Mouse (Mus musculus): ENCODE data around the gene Spesp1. TPM values are rescaled to one million over a fixed set of nuclear protein-coding genes. Genes with fewer than 3 reads are reported as not detected.

The Spesp1 gene
- polyA plus RNA-seq (2014; fragmentation: Nextera tagmentation; extraction: Ambion mirVana), result not detected in 2 replicates

DNA sequence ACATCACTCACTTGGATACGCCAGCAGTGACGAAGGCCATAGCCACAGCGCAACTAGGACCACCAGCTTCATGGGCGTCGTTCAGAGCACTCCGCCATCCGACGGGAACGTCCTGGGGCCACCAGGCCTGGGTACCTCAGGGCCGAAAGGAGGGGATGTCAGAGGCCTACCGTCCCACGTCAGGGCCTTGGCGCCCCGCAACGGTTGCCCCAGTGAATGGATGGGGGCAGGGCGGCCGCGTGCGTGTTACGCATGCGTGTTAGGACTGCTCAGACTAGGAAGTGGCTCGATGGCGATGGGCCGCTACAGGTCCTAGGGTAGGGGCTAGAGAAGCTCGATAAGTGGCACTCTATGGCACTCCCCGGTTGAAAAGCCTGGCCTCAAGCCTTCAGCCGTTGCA lies at the start of gene Spesp1:
Gene Spesp1 (minus strand): TSS at position 218 of the 400 bp plus-strand sequence.
- Histone ChIP-seq H3K4me1 (ENCODE audit: control insufficient read depth, insufficient read depth, low read length) (no peaks in the 10 kb centered on the region), H3K36me3 (ENCODE audit: control insufficient read depth, insufficient read depth, low read length) (no peaks in the 10 kb centered on the region), H3K4me2 (ENCODE audit: low read depth, low read length) (no peak within 1 kb of the TSS), H3K27me3 (ENCODE audit: control insufficient read depth, insufficient read depth, low read length) (no peaks in the 10 kb centered on the region), H3K27ac (ENCODE audit: low read depth, low read length) (no peak within 1 kb of the TSS), H3K9ac (replicated peaks; ENCODE audit: low read depth, low read length) (no peak within 1 kb of the TSS), H3K9me3 (ENCODE audit: control insufficient read depth, low read length) (no peaks in the 10 kb centered on the region), H3K4me3 (ENCODE audit: low read depth, low read length) (no peak within 1 kb of the TSS)
- WGBS, result 82% methylated on average over 27 of the region's 27 CpGs
- ATAC-seq (ENCODE audit: low read depth), result no peak

DNA sequence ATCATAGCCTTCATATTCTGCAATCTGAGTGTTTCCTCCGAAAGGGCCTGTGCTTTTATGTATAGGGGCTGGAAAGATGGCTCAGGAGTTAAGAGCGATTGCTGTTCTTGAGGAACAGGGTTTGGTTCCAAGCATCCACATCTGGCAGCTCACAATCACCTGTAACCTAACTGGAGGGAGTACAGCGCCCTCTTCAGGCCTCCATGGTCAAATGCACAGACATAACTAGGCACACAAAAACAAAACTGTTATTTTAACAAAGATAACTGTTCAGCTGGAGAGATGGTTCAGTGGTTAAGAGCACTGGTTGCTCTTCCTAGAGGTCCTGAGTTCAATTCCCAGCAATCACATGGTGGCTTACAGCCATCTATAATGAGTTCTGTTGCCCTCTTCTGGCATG lies 44.0 kb upstream of the Spesp1 start:
- H3K36me3 ChIP-seq (ENCODE audit: control insufficient read depth, insufficient read depth, low read length), result no peaks in the 10 kb centered on the region
- no peaks in the 10 kb centered on the region for H3K27me3 ChIP-seq (ENCODE audit: control insufficient read depth, insufficient read depth, low read length)
- no peak overlapping the region for H3K4me2 ChIP-seq (ENCODE audit: low read depth, low read length)
- H3K9me3 ChIP-seq (ENCODE audit: control insufficient read depth, low read length), result no peaks in the 10 kb centered on the region
- WGBS, result 73% methylated on average over 3 of the region's 3 CpGs
- no peak for ATAC-seq (ENCODE audit: low read depth)
- H3K9ac ChIP-seq (replicated peaks; ENCODE audit: low read depth, low read length), result no peak overlapping the region
- no peak overlapping the region for H3K27ac ChIP-seq (ENCODE audit: low read depth, low read length)
- H3K4me3 ChIP-seq (ENCODE audit: low read depth, low read length), result no peak overlapping the region
- no peaks in the 10 kb centered on the region for H3K4me1 ChIP-seq (ENCODE audit: control insufficient read depth, insufficient read depth, low read length)

DNA sequence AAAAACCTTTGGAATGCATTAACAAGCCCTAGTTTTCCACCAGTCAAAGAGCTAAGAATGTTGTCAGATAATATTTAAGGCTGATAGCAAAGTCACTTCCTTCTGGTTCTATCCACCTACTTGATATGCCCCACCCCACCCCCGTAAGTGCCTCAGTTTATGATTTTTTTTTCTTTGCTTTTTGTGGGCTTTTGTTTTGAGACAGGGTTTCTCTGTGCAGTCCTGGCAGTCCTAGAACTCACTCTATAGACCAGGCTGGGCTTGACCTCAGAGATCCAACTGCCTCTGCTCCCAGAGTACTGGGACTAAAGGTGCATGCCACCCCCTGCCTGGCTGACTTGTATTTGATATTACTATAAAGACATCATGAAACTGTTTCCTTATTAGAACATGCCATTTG lies 41.8 kb upstream of the Spesp1 start:
- Histone ChIP-seq H3K4me2 (ENCODE audit: low read depth, low read length) (no peak overlapping the region), H3K9me3 (ENCODE audit: control insufficient read depth, low read length) (no peaks in the 10 kb centered on the region), H3K4me1 (ENCODE audit: control insufficient read depth, insufficient read depth, low read length) (no peaks in the 10 kb centered on the region), H3K27me3 (ENCODE audit: control insufficient read depth, insufficient read depth, low read length) (no peaks in the 10 kb centered on the region), H3K36me3 (ENCODE audit: control insufficient read depth, insufficient read depth, low read length) (no peaks in the 10 kb centered on the region), H3K4me3 (ENCODE audit: low read depth, low read length) (no peak overlapping the region), H3K9ac (replicated peaks; ENCODE audit: low read depth, low read length) (no peak overlapping the region), H3K27ac (ENCODE audit: low read depth, low read length) (no peak overlapping the region)
- no peak for ATAC-seq (ENCODE audit: low read depth)
- WGBS, result 89% methylated on average over 1 of the region's 1 CpGs

DNA sequence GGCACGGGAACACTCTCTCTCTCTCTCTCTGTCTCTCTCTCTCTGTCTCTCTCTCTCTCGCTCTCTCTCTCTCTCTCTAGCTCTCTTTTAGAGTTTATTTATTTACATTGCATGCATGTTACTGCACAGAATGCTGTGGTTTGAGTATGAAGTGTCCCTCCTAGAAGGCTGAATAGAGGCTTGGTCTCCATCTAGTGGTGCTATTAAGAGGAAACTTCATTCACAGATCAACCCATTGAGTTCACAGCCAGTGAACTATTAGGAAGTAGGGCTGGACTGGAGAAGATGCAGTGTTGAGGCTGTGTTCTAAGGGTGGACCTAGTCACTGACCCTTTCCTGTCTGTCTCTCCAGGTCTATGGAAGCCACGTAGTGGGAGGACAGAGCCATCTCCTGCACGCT lies 36.7 kb upstream of the Spesp1 start:
- H3K4me1 ChIP-seq (ENCODE audit: control insufficient read depth, insufficient read depth, low read length), result no peaks in the 10 kb centered on the region
- H3K4me2 ChIP-seq (ENCODE audit: low read depth, low read length), result no peak overlapping the region
- no peaks in the 10 kb centered on the region for H3K36me3 ChIP-seq (ENCODE audit: control insufficient read depth, insufficient read depth, low read length)
- no peaks in the 10 kb centered on the region for H3K9me3 ChIP-seq (ENCODE audit: control insufficient read depth, low read length)
- H3K27ac ChIP-seq (ENCODE audit: low read depth, low read length), result no peak overlapping the region
- H3K27me3 ChIP-seq (ENCODE audit: control insufficient read depth, insufficient read depth, low read length), result no peaks in the 10 kb centered on the region
- no peak for ATAC-seq (ENCODE audit: low read depth)
- H3K4me3 ChIP-seq (ENCODE audit: low read depth, low read length), result no peak overlapping the region
- WGBS, result 88% methylated on average over 4 of the region's 4 CpGs
- no peak overlapping the region for H3K9ac ChIP-seq (replicated peaks; ENCODE audit: low read depth, low read length)

DNA sequence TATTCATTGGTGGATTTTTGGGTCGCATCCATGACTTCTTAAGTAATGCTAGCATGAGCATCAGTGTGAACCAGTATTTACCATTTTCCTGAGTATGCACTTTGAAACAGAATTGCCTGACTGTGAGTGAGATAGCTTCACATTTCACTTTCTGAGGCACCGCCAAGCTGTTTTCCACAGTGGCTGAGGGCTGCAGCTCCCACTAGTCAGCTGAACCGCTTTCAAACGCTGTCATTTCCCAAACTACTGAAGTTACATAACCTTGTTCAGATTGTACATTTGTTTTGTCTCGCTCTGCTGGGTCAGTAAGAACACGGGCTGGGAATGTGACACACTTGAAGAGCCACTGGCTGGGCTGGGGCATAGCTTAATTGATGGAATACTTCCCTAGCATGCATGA lies 33.5 kb upstream of the Spesp1 start:
- H3K9me3 ChIP-seq (ENCODE audit: control insufficient read depth, low read length), result no peaks in the 10 kb centered on the region
- no peak for ATAC-seq (ENCODE audit: low read depth)
- H3K9ac ChIP-seq (replicated peaks; ENCODE audit: low read depth, low read length), result no peak overlapping the region
- H3K4me2 ChIP-seq (ENCODE audit: low read depth, low read length), result no peak overlapping the region
- no peak overlapping the region for H3K4me3 ChIP-seq (ENCODE audit: low read depth, low read length)
- H3K27ac ChIP-seq (ENCODE audit: low read depth, low read length), result no peak overlapping the region
- no peaks in the 10 kb centered on the region for H3K27me3 ChIP-seq (ENCODE audit: control insufficient read depth, insufficient read depth, low read length)
- H3K4me1 ChIP-seq (ENCODE audit: control insufficient read depth, insufficient read depth, low read length), result no peaks in the 10 kb centered on the region
- 91% methylated on average over 6 of the region's 6 CpGs for WGBS
- H3K36me3 ChIP-seq (ENCODE audit: control insufficient read depth, insufficient read depth, low read length), result no peaks in the 10 kb centered on the region

DNA sequence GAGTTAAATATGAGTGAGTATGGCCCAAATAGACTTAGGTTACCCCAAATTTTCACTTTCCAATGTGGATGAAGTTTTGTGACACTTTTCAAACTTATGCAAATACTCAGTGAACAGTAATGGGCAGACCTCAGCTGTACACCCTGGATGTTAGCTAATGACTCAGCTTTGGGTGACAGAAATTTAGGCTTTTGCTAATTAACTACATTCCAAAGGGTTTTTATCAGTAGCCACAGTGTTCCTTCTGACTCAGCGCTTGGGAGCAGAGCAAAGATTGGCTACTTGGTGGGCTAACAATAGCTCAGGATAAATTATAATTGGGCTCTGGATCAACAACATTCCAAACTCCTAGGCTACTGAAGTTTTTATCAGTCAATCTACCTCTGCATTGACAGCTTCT lies 14.9 kb upstream of the Spesp1 start:
- H3K27me3 ChIP-seq (ENCODE audit: control insufficient read depth, insufficient read depth, low read length), result no peaks in the 10 kb centered on the region
- no peak overlapping the region for H3K4me3 ChIP-seq (ENCODE audit: low read depth, low read length)
- no peaks in the 10 kb centered on the region for H3K4me1 ChIP-seq (ENCODE audit: control insufficient read depth, insufficient read depth, low read length)
- no peak for ATAC-seq (ENCODE audit: low read depth)
- no peak overlapping the region for H3K27ac ChIP-seq (ENCODE audit: low read depth, low read length)
- H3K36me3 ChIP-seq (ENCODE audit: control insufficient read depth, insufficient read depth, low read length), result no peaks in the 10 kb centered on the region
- 51% methylated on average over 1 of the region's 1 CpGs for WGBS
- H3K9me3 ChIP-seq (ENCODE audit: control insufficient read depth, low read length), result no peaks in the 10 kb centered on the region
- H3K9ac ChIP-seq (replicated peaks; ENCODE audit: low read depth, low read length), result no peak overlapping the region
- no peak overlapping the region for H3K4me2 ChIP-seq (ENCODE audit: low read depth, low read length)

DNA sequence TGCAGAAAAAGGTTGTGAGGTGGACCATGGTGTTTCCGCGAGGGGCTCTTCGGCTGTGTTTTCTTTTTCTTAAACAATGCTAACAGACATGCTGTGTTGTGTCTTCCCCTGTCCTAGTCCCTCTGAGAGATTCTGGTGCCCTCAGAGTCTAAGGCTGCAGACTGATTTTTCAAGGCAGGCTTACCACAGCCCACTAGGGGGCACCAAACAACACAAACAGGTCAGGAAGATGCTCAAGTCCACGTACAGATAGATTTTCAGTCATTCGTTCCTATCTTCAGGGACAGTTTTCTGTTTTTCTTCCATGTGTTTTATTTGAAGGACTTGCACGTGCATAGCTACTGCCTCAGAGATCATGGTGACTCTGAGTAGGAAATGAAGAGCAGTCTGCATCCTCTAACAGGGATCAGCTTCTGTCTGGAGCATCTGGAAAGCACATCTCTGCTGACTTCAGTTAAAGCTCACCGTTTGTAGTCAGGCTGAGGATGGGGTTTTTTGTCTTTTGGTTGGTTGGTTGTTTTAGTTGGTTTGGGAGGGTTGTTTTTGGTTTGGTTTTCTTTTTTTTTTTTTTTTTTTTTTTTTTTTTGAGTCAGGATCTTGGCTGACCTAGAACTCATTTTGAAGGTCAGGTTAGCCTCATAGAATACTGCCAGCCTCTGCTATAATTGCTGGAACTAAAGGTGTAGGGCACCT lies 13.1 kb upstream of the Spesp1 start:
- Histone ChIP-seq H3K4me2 (ENCODE audit: low read depth, low read length) (no peak overlapping the region), H3K4me1 (ENCODE audit: control insufficient read depth, insufficient read depth, low read length) (no peaks in the 10 kb centered on the region), H3K27me3 (ENCODE audit: control insufficient read depth, insufficient read depth, low read length) (no peaks in the 10 kb centered on the region), H3K4me3 (ENCODE audit: low read depth, low read length) (no peak overlapping the region), H3K27ac (ENCODE audit: low read depth, low read length) (no peak overlapping the region), H3K9ac (replicated peaks; ENCODE audit: low read depth, low read length) (no peak overlapping the region), H3K36me3 (ENCODE audit: control insufficient read depth, insufficient read depth, low read length) (no peaks in the 10 kb centered on the region), H3K9me3 (ENCODE audit: control insufficient read depth, low read length) (no peaks in the 10 kb centered on the region)
- WGBS, result 31% methylated on average over 7 of the region's 7 CpGs
- no peak for ATAC-seq (ENCODE audit: low read depth)

DNA sequence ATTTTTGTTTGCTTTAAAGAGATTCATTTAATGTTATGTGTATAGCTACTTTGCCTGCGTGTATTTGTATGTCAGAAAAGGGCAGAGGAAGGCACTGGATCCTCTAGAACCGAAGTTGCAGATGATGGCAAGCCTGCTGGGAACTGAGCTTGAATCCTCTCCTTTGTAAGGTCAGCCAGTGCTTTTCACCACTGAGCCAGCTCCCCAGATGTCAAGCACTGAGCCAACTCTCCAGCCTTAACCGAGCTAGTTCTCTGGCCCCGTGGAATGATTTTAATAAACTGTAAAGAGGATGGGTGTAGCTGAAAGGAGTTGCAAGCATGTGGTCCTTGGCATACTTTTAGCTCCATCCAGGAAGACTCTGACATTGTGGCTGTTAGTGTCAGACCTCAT lies 5.6 kb upstream of the Spesp1 start:
- no peaks in the 10 kb centered on the region for H3K4me1 ChIP-seq (ENCODE audit: control insufficient read depth, insufficient read depth, low read length)
- H3K4me2 ChIP-seq (ENCODE audit: low read depth, low read length), result no peak overlapping the region
- no peak overlapping the region for H3K27ac ChIP-seq (ENCODE audit: low read depth, low read length)
- no peaks in the 10 kb centered on the region for H3K9me3 ChIP-seq (ENCODE audit: control insufficient read depth, low read length)
- no peak overlapping the region for H3K9ac ChIP-seq (replicated peaks; ENCODE audit: low read depth, low read length)
- no peaks in the 10 kb centered on the region for H3K36me3 ChIP-seq (ENCODE audit: control insufficient read depth, insufficient read depth, low read length)
- no peak overlapping the region for H3K4me3 ChIP-seq (ENCODE audit: low read depth, low read length)
- no peaks in the 10 kb centered on the region for H3K27me3 ChIP-seq (ENCODE audit: control insufficient read depth, insufficient read depth, low read length)
- no peak for ATAC-seq (ENCODE audit: low read depth)
- 78% methylated on average over 4 of the region's 4 CpGs for WGBS

DNA sequence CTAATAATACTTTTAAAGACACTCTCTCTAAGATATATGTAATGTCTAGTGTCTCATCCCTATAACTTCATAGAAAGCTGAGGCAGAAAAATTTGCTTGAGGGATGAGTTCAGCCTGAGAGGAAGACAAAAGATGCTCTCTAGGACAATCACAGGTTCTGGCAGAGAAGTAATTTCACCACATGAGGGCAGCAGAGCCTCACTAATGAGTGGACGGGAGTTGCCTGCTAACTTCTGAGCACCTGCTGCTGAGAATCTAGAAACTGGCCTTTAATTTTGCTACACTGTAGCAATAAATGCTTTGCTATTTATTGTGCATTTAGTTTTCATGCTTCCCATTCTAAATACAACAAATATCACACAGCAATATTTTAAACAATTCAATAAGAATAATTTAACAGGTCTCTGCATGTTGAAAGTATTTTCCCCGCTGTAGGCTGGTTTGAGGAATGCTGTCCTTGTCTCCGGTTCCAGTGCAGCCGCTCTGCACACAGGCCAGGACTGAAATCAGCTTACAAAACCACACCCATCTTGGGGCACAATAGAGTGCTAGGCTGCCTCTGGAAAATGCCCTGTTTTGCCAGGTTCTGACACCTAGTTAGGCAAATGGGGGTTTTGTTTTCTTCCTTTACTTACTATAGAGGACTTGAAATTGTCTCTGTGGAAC lies 5.1 kb upstream of the Spesp1 start:
- Histone ChIP-seq H3K4me3 (ENCODE audit: low read depth, low read length) (no peak overlapping the region), H3K9ac (replicated peaks; ENCODE audit: low read depth, low read length) (no peak overlapping the region), H3K27me3 (ENCODE audit: control insufficient read depth, insufficient read depth, low read length) (no peaks in the 10 kb centered on the region), H3K4me2 (ENCODE audit: low read depth, low read length) (no peak overlapping the region), H3K27ac (ENCODE audit: low read depth, low read length) (no peak overlapping the region), H3K4me1 (ENCODE audit: control insufficient read depth, insufficient read depth, low read length) (no peaks in the 10 kb centered on the region), H3K36me3 (ENCODE audit: control insufficient read depth, insufficient read depth, low read length) (no peaks in the 10 kb centered on the region), H3K9me3 (ENCODE audit: control insufficient read depth, low read length) (no peaks in the 10 kb centered on the region)
- ATAC-seq (ENCODE audit: low read depth), result no peak
- 41% methylated on average over 4 of the region's 4 CpGs for WGBS
